Mouse (Mus musculus): ENCODE data around the gene Prss27.

- TF ChIP-seq USF1 (IDR thresholded peaks at IDR 0.05; ENCODE audit: low read depth) (no peak), MYOD1 (IDR thresholded peaks at IDR 0.05; ENCODE audit: control insufficient read depth, insufficient read length, low read depth) (no peak), CTCF (IDR thresholded peaks at IDR 0.05; ENCODE audit: control insufficient read depth, insufficient read depth, insufficient read length) (no peak), MAX (IDR thresholded peaks at IDR 0.05) (no peak), FOSL1 (IDR thresholded peaks at IDR 0.05; ENCODE audit: insufficient read depth, low read length, poor library complexity, severe bottlenecking) (no peak), CEBPB (IDR thresholded peaks at IDR 0.05; ENCODE audit: low read depth) (no peak), MYOG (IDR thresholded peaks at IDR 0.05; ENCODE audit: control insufficient read depth, extremely low read depth, insufficient read length) (no peak)
Observed at GRCm38 (mm10) chr17:23995421-23995820, 42.5 kb upstream of the Prss27 start.
